Mouse (Mus musculus): Measurements from ENCODE around the gene Lrcol1. TPM values are rescaled to one million over a fixed set of nuclear protein-coding genes. Genes with fewer than 3 reads are reported as not detected.
A peak's percentile ranks its signal among the peaks of the same experiment; 100 is the strongest.

Lrcol1 gene
- polyA plus RNA-seq, 1 experiment from 2014 or later: not detected

- Histone ChIP-seq H3K9me3 (ENCODE audit: control insufficient read depth, low read length) (no peaks in the 10 kb centered on the region), H3K4me1 (ENCODE audit: control insufficient read depth, insufficient read depth, low read length) (no peaks in the 10 kb centered on the region), H3K27me3 (ENCODE audit: control insufficient read depth, insufficient read depth, low read length) (no peaks in the 10 kb centered on the region), H3K9ac (replicated peaks; ENCODE audit: low read length) (no peak overlapping the region), H3K4me3 (replicated peaks; ENCODE audit: low read depth, low read length) (no peak overlapping the region), H3K27ac (replicated peaks; ENCODE audit: low read depth, low read length) (no peak overlapping the region), H3K36me3 (ENCODE audit: control insufficient read depth, insufficient read depth, low read length) (peaks cover 64% of the 10 kb centered on the region), H3K4me2 (ENCODE audit: low read length) (no peak overlapping the region)
- 35% methylated on average over 20 of the region's 20 CpGs for WGBS
- no peak for ATAC-seq (ENCODE audit: low FRiP score, low TSS enrichment)
- DNase-seq: peak; percentile 40
These were observed 33.7 kb downstream of the Lrcol1 start for GRCm38 (mm10) chr5:110378181-110378583.

DNA sequence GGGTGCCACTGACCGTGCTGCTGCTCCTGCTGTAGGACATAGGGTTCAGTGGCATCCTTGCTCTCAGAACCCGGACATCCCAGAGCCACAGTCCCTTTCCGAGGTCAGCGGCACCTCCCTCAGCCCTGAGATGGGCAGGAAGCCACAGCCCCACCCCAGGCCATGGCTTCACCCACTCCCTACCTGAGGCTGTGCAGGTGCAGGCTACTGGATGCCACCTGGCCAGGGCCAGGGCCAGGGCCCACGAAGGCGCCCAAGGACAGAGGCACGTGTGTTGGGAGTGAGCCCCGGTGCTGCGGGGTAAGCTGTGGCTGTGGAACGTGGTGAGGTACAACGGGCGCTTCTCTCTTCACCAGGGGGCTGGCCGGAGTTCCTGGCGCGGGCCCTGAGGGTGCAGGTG is 34.6 kb downstream of the Lrcol1 start:
- Histone ChIP-seq H3K4me1 (ENCODE audit: control insufficient read depth, insufficient read depth, low read length) (no peaks in the 10 kb centered on the region), H3K4me2 (ENCODE audit: low read length) (no peak overlapping the region), H3K27me3 (ENCODE audit: control insufficient read depth, insufficient read depth, low read length) (no peaks in the 10 kb centered on the region), H3K27ac (replicated peaks; ENCODE audit: low read depth, low read length) (no peak overlapping the region), H3K4me3 (replicated peaks; ENCODE audit: low read depth, low read length) (no peak overlapping the region), H3K9me3 (ENCODE audit: control insufficient read depth, low read length) (no peaks in the 10 kb centered on the region), H3K36me3 (ENCODE audit: control insufficient read depth, insufficient read depth, low read length) (peaks cover 55% of the 10 kb centered on the region), H3K9ac (replicated peaks; ENCODE audit: low read length) (no peak overlapping the region)
- DNase-seq: no peak
- 94% methylated on average over 15 of the region's 15 CpGs for WGBS
- 0 out of 2 replicates have a peak, but pooled peaks have one; percentile 9 for ATAC-seq (ENCODE audit: low FRiP score, low TSS enrichment)

DNA sequence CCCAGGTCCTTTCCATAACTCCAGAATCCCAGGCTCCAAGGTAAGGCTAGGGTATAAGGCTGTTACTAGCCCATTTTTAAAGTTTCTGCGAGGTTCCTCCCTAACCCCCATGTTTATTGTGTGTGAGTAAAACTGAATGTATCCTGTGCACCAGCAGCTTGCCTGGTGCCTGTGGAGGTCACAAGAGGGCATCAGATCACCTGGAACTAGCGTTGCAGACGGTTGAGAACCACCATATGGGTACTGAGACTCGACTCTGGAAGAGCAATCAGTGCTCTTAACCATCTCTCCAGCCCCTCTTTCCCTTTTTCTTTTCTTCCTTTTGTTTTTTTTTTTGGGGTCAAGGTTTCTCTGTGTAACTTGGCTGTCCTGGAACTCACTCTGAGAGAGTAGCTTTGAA is 35.3 kb downstream of the Lrcol1 start:
- DNase-seq (no peak), ATAC-seq (ENCODE audit: low FRiP score, low TSS enrichment) (no peak)
- no peak overlapping the region for H3K4me2 ChIP-seq (ENCODE audit: low read length)
- H3K27ac ChIP-seq (replicated peaks; ENCODE audit: low read depth, low read length): no peak overlapping the region
- H3K4me1 ChIP-seq (ENCODE audit: control insufficient read depth, insufficient read depth, low read length): peaks cover 3% of the 10 kb centered on the region; the same call in 1 of the 2 replicates
- H3K9ac ChIP-seq (replicated peaks; ENCODE audit: low read length): no peak overlapping the region
- peaks cover 47% of the 10 kb centered on the region for H3K36me3 ChIP-seq (ENCODE audit: control insufficient read depth, insufficient read depth, low read length)
- H3K9me3 ChIP-seq (ENCODE audit: control insufficient read depth, low read length): no peaks in the 10 kb centered on the region
- H3K27me3 ChIP-seq (ENCODE audit: control insufficient read depth, insufficient read depth, low read length): no peaks in the 10 kb centered on the region
- 95% methylated on average over 4 of the region's 4 CpGs for WGBS
- H3K4me3 ChIP-seq (replicated peaks; ENCODE audit: low read depth, low read length): no peak overlapping the region

- Histone ChIP-seq H3K9me3 (ENCODE audit: control insufficient read depth, low read length) (no peaks in the 10 kb centered on the region), H3K9ac (replicated peaks; ENCODE audit: low read length) (no peak overlapping the region; the same call in 1 of the 2 replicates), H3K36me3 (ENCODE audit: control insufficient read depth, insufficient read depth, low read length) (peaks cover 3% of the 10 kb centered on the region), H3K27me3 (ENCODE audit: control insufficient read depth, insufficient read depth, low read length) (no peaks in the 10 kb centered on the region), H3K4me1 (ENCODE audit: control insufficient read depth, insufficient read depth, low read length) (peaks cover 22% of the 10 kb centered on the region), H3K4me2 (ENCODE audit: low read length) (peak overlapping the region; percentile 65), H3K27ac (replicated peaks; ENCODE audit: low read depth, low read length) (no peak overlapping the region), H3K4me3 (replicated peaks; ENCODE audit: low read depth, low read length) (no peak overlapping the region)
- 68% methylated on average over 6 of the region's 6 CpGs for WGBS
- DNase-seq (no peak), ATAC-seq (ENCODE audit: low FRiP score, low TSS enrichment) (no peak)
These were observed 40.0 kb downstream of the Lrcol1 start for GRCm38 (mm10) chr5:110384491-110384890.

GRCm38 (mm10) chr5:110385263-110385662 is 40.7 kb downstream of the Lrcol1 start:
- Histone ChIP-seq H3K36me3 (ENCODE audit: control insufficient read depth, insufficient read depth, low read length) (no peaks in the 10 kb centered on the region; the same call in 1 of the 2 replicates), H3K27ac (replicated peaks; ENCODE audit: low read depth, low read length) (no peak overlapping the region), H3K27me3 (ENCODE audit: control insufficient read depth, insufficient read depth, low read length) (no peaks in the 10 kb centered on the region), H3K4me3 (replicated peaks; ENCODE audit: low read depth, low read length) (peak overlapping the region; percentile 75), H3K4me2 (ENCODE audit: low read length) (peak overlapping the region; percentile 65), H3K9me3 (ENCODE audit: control insufficient read depth, low read length) (no peaks in the 10 kb centered on the region), H3K9ac (replicated peaks; ENCODE audit: low read length) (0 out of 2 replicates have a peak overlapping the region, but pooled peaks have one; percentile 78), H3K4me1 (ENCODE audit: control insufficient read depth, insufficient read depth, low read length) (peaks cover 22% of the 10 kb centered on the region)
- DNase-seq (no peak), ATAC-seq (ENCODE audit: low FRiP score, low TSS enrichment) (no peak)
- WGBS: 58% methylated on average over 4 of the region's 4 CpGs

- DNase-seq (peak; percentile 86), ATAC-seq (ENCODE audit: low FRiP score, low TSS enrichment) (peak; percentile 77)
- under 1% methylated on average over 90 of the region's 90 CpGs for WGBS
- Histone ChIP-seq H3K9ac (replicated peaks; ENCODE audit: low read length) (peak overlapping the region; percentile 78), H3K27ac (replicated peaks; ENCODE audit: low read depth, low read length) (peak overlapping the region; percentile 57), H3K4me3 (replicated peaks; ENCODE audit: low read depth, low read length) (peak overlapping the region; percentile 75), H3K36me3 (ENCODE audit: control insufficient read depth, insufficient read depth, low read length) (no peaks in the 10 kb centered on the region), H3K9me3 (ENCODE audit: control insufficient read depth, low read length) (no peaks in the 10 kb centered on the region), H3K4me1 (ENCODE audit: control insufficient read depth, insufficient read depth, low read length) (peaks cover 22% of the 10 kb centered on the region), H3K4me2 (ENCODE audit: low read length) (peak overlapping the region; percentile 65), H3K27me3 (ENCODE audit: control insufficient read depth, insufficient read depth, low read length) (no peaks in the 10 kb centered on the region)
These were observed 42.1 kb downstream of the Lrcol1 start for GRCm38 (mm10) chr5:110386371-110387330.

GRCm38 (mm10) chr5:110387332-110387731 is 42.8 kb downstream of the Lrcol1 start:
- H3K27me3 ChIP-seq (ENCODE audit: control insufficient read depth, insufficient read depth, low read length): no peaks in the 10 kb centered on the region
- peaks cover 22% of the 10 kb centered on the region for H3K4me1 ChIP-seq (ENCODE audit: control insufficient read depth, insufficient read depth, low read length)
- H3K4me2 ChIP-seq (ENCODE audit: low read length): peak overlapping the region; percentile 65
- H3K9ac ChIP-seq (replicated peaks; ENCODE audit: low read length): peak overlapping the region; percentile 78
- H3K4me3 ChIP-seq (replicated peaks; ENCODE audit: low read depth, low read length): peak overlapping the region; percentile 75
- ATAC-seq (ENCODE audit: low FRiP score, low TSS enrichment) (no peak), DNase-seq (no peak)
- H3K9me3 ChIP-seq (ENCODE audit: control insufficient read depth, low read length): no peaks in the 10 kb centered on the region
- H3K27ac ChIP-seq (replicated peaks; ENCODE audit: low read depth, low read length): 0 out of 2 replicates have a peak overlapping the region, but pooled peaks have one; percentile 57
- no peaks in the 10 kb centered on the region for H3K36me3 ChIP-seq (ENCODE audit: control insufficient read depth, insufficient read depth, low read length)
- 13% methylated on average over 8 of the region's 8 CpGs for WGBS

DNA sequence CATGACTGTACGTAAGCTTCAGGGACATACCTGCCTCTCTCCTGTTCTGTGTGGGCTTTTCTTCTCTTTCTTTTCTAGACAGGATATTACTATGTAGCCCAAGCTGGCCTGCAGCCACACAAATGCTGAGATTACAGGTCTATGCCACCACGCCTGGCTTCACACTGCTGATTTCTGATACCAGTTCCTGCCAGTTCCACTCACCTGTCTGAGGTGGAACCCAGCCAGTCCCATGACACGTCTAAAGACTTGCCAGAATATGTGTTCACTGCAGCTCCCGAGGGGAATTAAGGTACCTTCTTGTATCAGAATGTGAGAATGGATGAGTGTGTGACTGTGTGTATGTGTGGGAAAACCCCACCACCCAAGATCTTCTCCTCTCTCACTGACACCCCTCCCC is 46.1 kb downstream of the Lrcol1 start:
- ATAC-seq (ENCODE audit: low FRiP score, low TSS enrichment) (no peak), DNase-seq (no peak)
- Histone ChIP-seq H3K4me3 (replicated peaks; ENCODE audit: low read depth, low read length) (no peak overlapping the region), H3K36me3 (ENCODE audit: control insufficient read depth, insufficient read depth, low read length) (peaks cover 4% of the 10 kb centered on the region; the same call in 1 of the 2 replicates), H3K9ac (replicated peaks; ENCODE audit: low read length) (no peak overlapping the region), H3K4me1 (ENCODE audit: control insufficient read depth, insufficient read depth, low read length) (peaks cover 11% of the 10 kb centered on the region), H3K4me2 (ENCODE audit: low read length) (no peak overlapping the region), H3K27me3 (ENCODE audit: control insufficient read depth, insufficient read depth, low read length) (no peaks in the 10 kb centered on the region), H3K9me3 (ENCODE audit: control insufficient read depth, low read length) (no peaks in the 10 kb centered on the region), H3K27ac (replicated peaks; ENCODE audit: low read depth, low read length) (no peak overlapping the region)
- 90% methylated on average over 4 of the region's 4 CpGs for WGBS

All from midbrain, embryonic 14.5 days (tissue).